Mouse (Mus musculus) frontal cortex, postnatal 25 days (tissue): ENCODE data around the gene Brf1.

Experiments used
- DNase-seq, 2 experiments: peaks; one replicate each; pipeline ENCODE4 v3.0.0; 2022; ENCODE audit warnings: low spot score in 2 of 2

The Brf1 gene

GRCm38 (mm10) chr12:113017429-113017984 lies 17.0 kb upstream of the Brf1 start:
- no peak for DNase-seq

GRCm38 (mm10) chr12:113016976-113017375 lies 16.5 kb upstream of the Brf1 start:
- peak; percentile 45 to 52 for DNase-seq

DNA sequence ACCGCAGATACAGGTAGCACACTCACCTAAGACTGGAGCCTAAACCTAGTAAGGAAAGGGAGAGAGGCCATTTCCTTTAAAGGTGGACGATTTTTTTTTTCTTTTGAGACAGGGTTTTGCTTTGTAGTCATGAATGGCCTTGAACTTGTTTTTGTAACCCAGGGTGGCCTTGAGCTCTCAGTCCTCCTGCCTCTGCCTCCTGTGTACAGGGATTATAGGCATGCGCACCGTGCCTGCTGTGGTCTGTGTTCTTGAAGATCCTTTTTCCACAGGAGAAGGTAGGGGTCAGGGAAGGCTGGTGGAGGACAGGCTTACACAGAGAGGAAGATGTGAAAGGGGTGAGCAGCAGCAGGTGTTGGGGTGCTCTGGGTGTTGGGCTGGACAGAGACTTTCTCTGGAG lies 15.5 kb upstream of the Brf1 start:
- DNase-seq: no peak

DNA sequence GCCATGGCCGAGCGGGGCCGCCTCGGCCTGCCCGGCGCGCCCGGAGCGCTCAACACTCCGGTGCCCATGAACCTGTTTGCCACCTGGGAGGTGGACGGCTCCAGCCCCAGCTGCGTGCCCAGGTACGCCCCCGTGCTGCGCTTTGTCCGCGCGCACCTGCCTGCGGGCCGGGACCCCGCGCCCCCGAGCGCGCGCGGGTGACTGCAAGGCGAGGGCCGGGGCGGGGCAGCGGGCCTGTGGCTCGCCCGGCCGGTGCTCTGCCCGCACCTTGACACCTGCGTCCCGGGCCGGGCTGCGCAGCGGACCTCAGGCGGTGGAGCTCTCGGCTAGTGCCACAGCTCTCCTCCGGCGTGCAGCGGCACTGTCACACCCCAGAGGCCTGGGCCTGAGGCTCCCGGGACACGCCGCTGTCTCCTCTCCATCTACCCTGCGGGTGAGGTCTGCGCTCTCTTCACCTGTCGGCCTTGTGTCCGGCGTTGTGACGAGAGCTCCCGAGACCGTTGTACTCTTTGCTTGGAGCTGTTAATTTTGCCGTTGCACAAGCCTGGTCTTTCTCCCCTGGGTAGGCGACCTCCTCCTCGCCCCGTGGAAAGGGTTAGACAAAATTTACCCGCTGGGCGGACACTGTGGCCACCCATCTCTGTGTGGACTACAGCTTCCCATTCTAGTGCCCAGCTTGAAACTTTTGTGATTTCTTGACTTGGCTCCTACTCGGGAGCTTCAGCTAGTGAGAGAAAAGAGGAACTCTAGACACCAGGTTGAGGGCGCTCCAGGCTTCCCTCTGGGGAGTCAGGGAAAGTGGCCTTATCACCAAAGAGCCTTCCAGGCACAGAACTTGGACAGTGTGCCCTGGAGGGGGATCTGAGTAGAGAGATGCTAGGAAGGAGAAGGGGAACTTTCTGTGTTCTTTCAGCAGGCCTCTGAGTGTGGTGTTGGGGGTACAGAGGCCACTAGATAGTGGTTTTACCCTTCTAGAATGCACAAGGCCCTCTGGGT lies 14.4 kb upstream of the Brf1 start:
- no peak for DNase-seq

DNA sequence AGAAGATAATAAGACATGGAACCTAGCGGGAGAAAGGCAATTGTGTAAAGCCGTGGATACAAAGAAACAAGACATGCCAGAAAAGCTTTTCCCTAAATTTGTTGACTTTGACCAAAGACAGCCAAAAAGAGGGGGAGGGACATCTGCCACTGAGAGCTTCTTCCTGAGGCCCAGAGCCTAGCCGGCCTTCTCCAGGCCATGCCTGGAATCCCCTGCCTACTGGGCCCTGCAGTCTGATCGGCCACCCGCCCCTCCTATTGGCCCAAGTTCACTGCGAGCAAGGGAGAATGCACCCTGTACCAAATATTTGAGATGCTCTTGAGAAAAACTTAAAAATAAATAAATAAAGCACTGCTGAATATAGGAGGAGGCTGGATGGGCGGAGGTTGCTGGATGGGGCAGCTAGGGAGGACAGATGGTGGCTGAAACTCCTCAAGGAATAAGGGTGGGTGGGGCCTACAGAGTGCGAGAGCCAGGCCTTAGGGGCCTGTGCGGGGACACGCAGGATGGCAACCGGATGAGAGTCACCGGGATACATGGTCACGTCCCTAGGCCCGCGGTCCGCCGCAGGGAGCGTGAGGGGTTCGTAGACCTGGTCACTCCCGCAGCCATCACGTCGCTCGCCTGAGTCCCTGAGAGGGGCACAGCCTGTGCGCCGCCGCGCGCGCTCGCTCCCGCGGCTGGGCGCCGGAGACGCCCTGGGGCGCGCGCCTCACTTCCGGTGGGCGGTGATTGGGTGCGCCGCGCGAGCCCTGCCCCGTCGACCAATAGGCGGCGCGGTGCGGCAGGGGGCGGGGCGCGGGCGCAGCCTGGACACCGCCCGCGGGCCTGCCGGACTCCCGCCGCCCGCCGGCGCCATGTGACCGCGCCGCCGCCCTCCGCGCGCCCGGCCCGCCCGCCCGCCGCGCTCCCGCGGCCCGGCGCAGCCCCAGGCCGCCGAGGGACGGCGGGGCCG lies 13.4 kb upstream of the Brf1 start, which contains the start of gene Pacs2:
Gene Pacs2, plus strand, starts transcription at position 905 of the 955 bp plus-strand sequence.
- peak; percentile 77 to 88 for DNase-seq

- DNase-seq: peak in 1 of 2 experiments; percentile 24
Measured at GRCm38 (mm10) chr12:113013021-113013491, 12.6 kb upstream of the Brf1 start.

DNA sequence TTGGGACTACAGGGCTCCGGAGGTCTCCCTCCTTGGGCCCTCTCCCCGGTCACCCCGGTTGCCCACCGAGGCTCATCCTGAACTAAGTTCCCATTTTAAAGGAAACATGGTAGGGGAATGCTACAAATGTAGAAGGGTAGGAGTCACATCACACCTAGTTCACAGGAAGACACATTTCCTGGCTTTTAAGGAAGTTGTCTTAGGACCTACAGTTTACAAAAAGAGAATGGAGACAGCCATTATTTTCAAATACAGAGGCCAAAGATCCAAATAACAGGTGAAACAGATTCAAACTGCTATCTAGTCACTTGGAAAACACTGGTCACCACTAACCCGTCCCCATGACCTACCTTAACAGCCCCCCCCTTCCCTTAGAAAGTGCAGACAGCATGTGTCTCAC lies 11.9 kb upstream of the Brf1 start:
- DNase-seq: no peak

- no peak for DNase-seq
Measured at GRCm38 (mm10) chr12:113011702-113012360, 11.3 kb upstream of the Brf1 start.

- peak; percentile 40 to 58 for DNase-seq
Measured at GRCm38 (mm10) chr12:113004993-113005392, 4.5 kb upstream of the Brf1 start.

DNA sequence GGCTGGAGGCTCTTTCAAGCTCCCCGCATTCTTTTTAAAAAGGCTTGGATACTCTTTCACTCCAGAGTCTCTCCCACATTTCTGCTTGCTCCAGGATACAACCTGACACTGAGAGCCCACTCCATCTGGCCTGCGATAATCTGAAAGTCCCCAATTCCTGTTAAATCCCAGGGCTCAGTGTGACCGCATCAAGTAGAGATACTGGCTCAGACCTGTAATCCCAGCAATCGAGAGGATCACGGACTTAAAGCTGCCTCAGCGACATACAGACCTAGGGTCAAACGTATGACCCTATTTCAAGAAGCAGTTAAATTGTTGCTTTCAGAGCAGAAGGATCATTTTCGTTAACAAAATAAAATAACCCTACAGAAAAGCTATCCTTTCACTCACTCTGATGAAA lies 3.5 kb upstream of the Brf1 start:
- no peak for DNase-seq

DNA sequence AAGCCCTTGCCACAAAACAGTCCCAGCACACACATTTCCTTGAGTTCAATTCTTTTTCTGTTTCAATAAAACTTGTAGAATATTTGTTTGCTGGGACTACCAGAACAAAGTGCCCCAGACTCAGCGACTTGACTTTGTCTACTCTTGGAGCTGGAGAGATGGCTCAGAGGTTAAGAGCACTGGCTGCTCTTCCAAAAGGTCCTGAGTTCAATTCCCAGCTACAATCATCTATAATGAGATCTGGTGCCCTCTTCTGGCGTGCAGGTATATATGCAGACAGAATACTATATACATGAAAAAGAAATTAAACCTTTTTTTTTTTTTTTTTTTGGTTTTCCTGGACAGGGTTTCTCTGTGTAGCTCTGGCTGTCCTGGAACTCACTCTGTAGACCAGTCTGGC lies 2.2 kb upstream of the Brf1 start:
- DNase-seq: no peak

- DNase-seq: no peak
Measured at GRCm38 (mm10) chr12:113001133-113001474, 600 bp upstream of the Brf1 start.

- no peak for DNase-seq
Measured at GRCm38 (mm10) chr12:112999569-113000293, 773 bp downstream of the Brf1 start.

DNA sequence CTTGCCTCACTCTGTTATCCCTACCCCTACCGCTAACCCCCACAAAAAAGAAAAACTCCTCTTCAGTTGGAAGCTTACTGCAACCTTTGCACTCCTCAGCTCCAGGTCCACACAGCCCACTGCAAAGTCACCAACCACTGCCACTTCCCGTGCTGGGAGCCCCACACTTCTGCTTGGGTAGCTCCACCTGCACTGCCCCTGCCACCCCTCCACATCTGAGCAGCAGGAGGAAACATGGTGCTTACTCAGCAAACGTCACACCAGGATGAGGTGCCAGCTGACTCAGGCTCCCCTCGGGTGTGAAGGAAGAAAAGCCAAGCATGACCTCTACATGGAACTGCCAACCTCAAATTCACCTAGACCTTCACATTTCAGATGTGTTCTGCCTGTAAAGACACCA lies 6.4 kb downstream of the Brf1 start:
- DNase-seq: no peak

GRCm38 (mm10) chr12:112991444-112991843 lies 9.1 kb downstream of the Brf1 start:
- no peak for DNase-seq

GRCm38 (mm10) chr12:112990706-112991405 lies 9.6 kb downstream of the Brf1 start:
- no peak for DNase-seq

DNA sequence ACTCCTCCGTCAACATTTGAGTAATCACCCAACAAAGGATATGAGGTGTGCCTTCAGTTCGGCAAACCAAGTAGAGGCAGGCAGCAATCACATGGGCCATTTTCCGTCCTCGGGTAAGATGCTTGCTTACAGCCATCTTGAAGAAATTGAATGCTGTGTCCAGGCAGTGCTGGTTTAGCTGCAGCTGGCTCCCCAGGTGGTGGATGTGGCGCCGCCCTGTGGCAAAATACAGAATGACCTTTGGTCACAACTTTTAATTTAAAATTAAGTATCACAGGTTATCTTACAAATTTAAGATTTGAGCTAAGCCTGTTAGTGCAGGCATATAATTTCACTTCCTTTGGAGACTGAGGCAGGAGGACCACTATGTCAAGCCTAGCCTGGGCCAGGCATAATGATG lies 12.6 kb downstream of the Brf1 start:
- DNase-seq: no peak

- DNase-seq: no peak
Measured at GRCm38 (mm10) chr12:112985346-112985745, 15.2 kb downstream of the Brf1 start.

DNA sequence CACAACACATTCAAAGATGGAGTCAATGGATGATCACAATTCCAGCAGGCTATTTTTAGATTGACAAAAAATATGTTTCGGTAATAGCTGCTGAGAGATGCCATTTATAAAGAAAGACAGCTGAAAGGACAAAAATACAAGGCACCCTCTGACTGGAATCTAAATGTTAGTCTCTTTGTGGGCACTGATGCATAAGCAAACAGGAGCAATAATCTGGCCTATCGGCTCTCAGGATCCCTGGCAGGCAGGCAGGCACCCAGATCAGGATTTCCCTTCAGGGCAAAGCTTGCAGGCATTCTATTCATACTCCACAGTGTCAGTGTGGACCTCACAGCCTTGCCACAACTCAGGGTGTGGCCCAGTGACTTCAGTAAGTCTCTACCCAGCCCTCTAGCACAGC lies 18.5 kb downstream of the Brf1 start:
- no peak for DNase-seq

- DNase-seq: no peak
Measured at GRCm38 (mm10) chr12:112977156-112977555, 23.3 kb downstream of the Brf1 start.
